Mouse (Mus musculus): ENCODE measurements around the gene Eml4.

DNA sequence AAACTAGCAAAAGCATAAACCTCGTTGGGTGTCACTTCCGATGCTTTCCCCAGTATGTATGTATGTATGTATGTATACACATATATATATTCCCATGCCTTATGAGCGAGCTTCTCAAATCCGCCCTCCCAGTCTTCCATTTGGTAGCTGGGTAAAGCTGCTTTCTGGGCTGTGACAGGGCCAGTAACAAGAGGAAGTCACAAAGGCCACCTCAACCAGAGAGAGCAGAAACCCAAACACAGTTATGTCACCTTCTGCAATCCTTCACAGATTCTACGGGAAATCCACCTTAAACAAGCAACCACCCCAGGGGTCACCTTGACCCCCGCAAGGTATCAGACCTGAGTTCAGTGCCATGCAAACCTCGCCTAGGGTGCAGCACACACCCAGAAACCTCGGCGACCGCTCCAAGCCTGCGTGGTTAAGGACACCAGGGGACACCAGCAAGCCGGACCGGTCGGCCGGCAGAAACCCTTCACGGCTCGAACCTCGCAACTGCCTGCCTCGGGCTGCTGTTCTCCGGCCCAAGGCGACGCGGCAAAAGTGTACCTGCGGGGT, 163.0 kb downstream of the Eml4 start:
- no peak for TF ChIP-seq POLR2A (IDR thresholded peaks at IDR 0.05; ENCODE audit: insufficient read depth, low read length)
- no peak for TF ChIP-seq CTCF (IDR thresholded peaks at IDR 0.05; ENCODE audit: low read depth, low read length)
- TF ChIP-seq EP300 (IDR thresholded peaks at IDR 0.05; ENCODE audit: insufficient read depth, low read depth, low read length) = no peak
